Mouse (Mus musculus) erythroblast, embryonic 14.5 days (primary cell): ENCODE measurements at regions not wholly inside any gene's neighbourhood (a gene's known extent, or its start where the extent isn't known, plus 50 kb on each side); places are given as distances from the start of the nearest gene placed in this dataset.

Experiments
- GATA1 ChIP-seq: IDR thresholded peaks from 2 replicates; pipeline ENCODE4 v1.6.1; 2012; ENCODE audit warnings: low read length, inconsistent platforms, mixed read lengths
- TAL1 ChIP-seq: IDR thresholded peaks from 3 replicates; pipeline ENCODE4 v1.6.1; 2012; ENCODE audit warnings: low read length, inconsistent platforms, mixed read lengths

GRCm38 (mm10) chr11:24643439-24644109, 565.7 kb downstream of the Bcl11a start:
- TF ChIP-seq GATA1: no peak
- no peak for TF ChIP-seq TAL1
